Mouse (Mus musculus): Measurements from ENCODE around the gene Lrrc57.

GRCm38 (mm10) chr2:120592227-120592626, 17.1 kb downstream of the Lrrc57 start:
- TF ChIP-seq CTCF (IDR thresholded peaks at IDR 0.05; ENCODE audit: borderline replicate concordance, extremely low read depth, insufficient read depth, insufficient read length) (no peak), POLR2A (IDR thresholded peaks at IDR 0.05; ENCODE audit: borderline replicate concordance, extremely low read depth, insufficient read depth, insufficient read length, poor library complexity, severe bottlenecking) (no peak)
